Mouse (Mus musculus) liver, embryonic 11.5 days (tissue): ENCODE data around the gene Ank2. TPM values are rescaled to one million over a fixed set of nuclear protein-coding genes. Genes with fewer than 3 reads are reported as not detected.

Source experiments
- ATAC-seq: fragments of 200-750 bp; cut with Nextera tagmentation; replicated peaks from 2 replicates; pipeline ENCODE4 v1.8.0; 2017; ENCODE audit warnings: moderate number of reproducible peaks, mild to moderate bottlenecking, moderate TSS enrichment, moderate library complexity; ENCODE audit not compliant: low FRiP score
- DNase-seq: peaks from one replicate; pipeline ENCODE4 v3.0.0-alpha.2; 2017; ENCODE audit warnings: low spot score
- H3K27ac ChIP-seq: fragments of 300-500 bp; sonication (generic); 2 replicates; pipeline ENCODE4 v1.5.1; 2014; ENCODE audit warnings: mild to moderate bottlenecking, low read depth, low read length, control low read depth
- H3K27me3 ChIP-seq: fragments of 300-500 bp; sonication (generic); replicated peaks from 2 replicates; pipeline ENCODE4 v1.6.1; 2014; ENCODE audit warnings: low read length, mixed read lengths; ENCODE audit not compliant: control insufficient read depth, insufficient read depth
- H3K36me3 ChIP-seq: fragments of 300-500 bp; sonication (generic); 2 replicates; pipeline ENCODE4 v1.6.1; 2014; ENCODE audit warnings: mild to moderate bottlenecking, low read length, moderate library complexity, mixed read lengths; ENCODE audit not compliant: control insufficient read depth, insufficient read depth
- H3K4me1 ChIP-seq: fragments of 300-500 bp; sonication (generic); replicated peaks from 2 replicates; pipeline ENCODE4 v1.6.1; 2014; ENCODE audit warnings: low read length, mixed read lengths; ENCODE audit not compliant: control insufficient read depth, insufficient read depth
- H3K4me2 ChIP-seq: fragments of 300-500 bp; sonication (generic); 2 replicates; pipeline ENCODE4 v1.6.1; 2014; ENCODE audit warnings: mild to moderate bottlenecking, control low read depth, moderate library complexity
- H3K4me3 ChIP-seq: fragments of 300-500 bp; sonication (generic); 2 replicates; pipeline ENCODE4 v1.5.1; 2014; ENCODE audit warnings: low read depth, low read length, control low read depth
- H3K9ac ChIP-seq: fragments of 300-500 bp; sonication (generic); 2 replicates; pipeline ENCODE4 v1.6.1; 2014; ENCODE audit warnings: low read depth, low read length, control low read depth
- H3K9me3 ChIP-seq: fragments of 300-500 bp; sonication (generic); 2 replicates; pipeline ENCODE4 v1.6.1; 2016; ENCODE audit warnings: low read length, inconsistent platforms, mixed read lengths; ENCODE audit not compliant: control insufficient read depth
- WGBS: fragments of 180-500 bp; shearing (Covaris S2); extraction: QIAGEN DNeasy Blood & Tissue Kit; methylation state at CpG from one replicate; pipeline ENCODE4 v1.1.7; 2014; 5-methylcytosine and 5-hydroxymethylcytosine counted together
- polyA plus RNA-seq: library from polyadenylated mRNA; unstranded; fragments of >200 nt; fragmentation: Nextera tagmentation; extraction: Ambion mirVana; gene quantifications from 2 replicates; pipeline ENCODE4 v1.2.1, GENCODE M21; 2014

Gene Ank2
- polyA plus RNA-seq, 1 experiment from 2014 or later, result 17.3 TPM

DNA sequence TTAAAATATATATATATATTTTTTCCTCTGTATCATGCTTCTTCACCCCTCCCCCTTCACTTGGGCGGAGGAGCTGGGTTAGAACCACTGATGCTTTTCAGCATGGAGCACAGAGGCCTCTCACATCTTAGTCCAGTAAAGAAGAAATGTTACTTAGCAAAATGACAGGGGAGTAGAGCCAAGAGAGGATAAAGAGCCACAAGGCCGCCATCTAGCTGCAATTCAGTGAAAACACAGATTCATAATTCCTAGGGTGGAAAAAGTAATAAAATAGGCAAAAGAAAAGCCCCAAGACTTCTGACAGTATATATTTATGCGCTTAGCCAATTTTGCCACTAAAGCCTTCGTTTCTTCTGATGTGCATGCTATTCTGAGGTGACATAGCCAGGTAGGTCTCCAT lies 503.2 kb downstream of the Ank2 start:
- H3K36me3 ChIP-seq, result no peaks in the 10 kb centered on the region
- DNase-seq, result no peak
- ATAC-seq, result no peak
- no peaks in the 10 kb centered on the region for H3K4me1 ChIP-seq
- no peak overlapping the region for H3K9ac ChIP-seq
- WGBS, result 74% methylated on average over 4 of the region's 4 CpGs
- no peaks in the 10 kb centered on the region for H3K9me3 ChIP-seq
- H3K4me3 ChIP-seq, result no peak overlapping the region
- no peak overlapping the region for H3K27ac ChIP-seq
- H3K4me2 ChIP-seq, result no peak overlapping the region
- H3K27me3 ChIP-seq, result 0 out of 2 replicates have a peak, but pooled peaks cover 4% of the 10 kb centered on the region

DNA sequence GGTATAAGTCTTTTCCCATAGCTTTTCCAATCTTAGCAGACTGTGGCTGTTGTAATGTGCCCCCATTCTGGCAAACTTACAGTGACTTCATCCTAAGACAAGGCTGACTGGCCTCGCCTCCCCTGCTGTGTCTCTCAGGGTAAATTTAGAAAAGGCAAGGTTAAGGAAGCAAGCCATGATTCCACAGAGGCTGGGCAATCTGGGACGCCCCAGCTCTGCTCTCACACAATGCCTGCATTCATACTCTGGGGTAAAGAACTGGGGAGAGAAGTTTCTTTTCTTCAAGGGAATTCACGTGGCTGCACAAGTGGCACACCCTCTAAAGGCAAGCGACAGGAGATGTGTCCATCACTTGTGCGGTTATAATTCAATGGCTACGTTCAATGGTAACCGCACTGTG lies 505.0 kb downstream of the Ank2 start:
- WGBS, result 86% methylated on average over 7 of the region's 7 CpGs
- no peaks in the 10 kb centered on the region for H3K36me3 ChIP-seq
- no peak for ATAC-seq
- no peak for DNase-seq
- H3K4me3 ChIP-seq, result no peak overlapping the region
- H3K9ac ChIP-seq, result no peak overlapping the region
- no peaks in the 10 kb centered on the region for H3K4me1 ChIP-seq
- no peak overlapping the region for H3K4me2 ChIP-seq
- no peak overlapping the region for H3K27ac ChIP-seq
- H3K9me3 ChIP-seq, result no peaks in the 10 kb centered on the region
- 0 out of 2 replicates have a peak, but pooled peaks cover 4% of the 10 kb centered on the region for H3K27me3 ChIP-seq

DNA sequence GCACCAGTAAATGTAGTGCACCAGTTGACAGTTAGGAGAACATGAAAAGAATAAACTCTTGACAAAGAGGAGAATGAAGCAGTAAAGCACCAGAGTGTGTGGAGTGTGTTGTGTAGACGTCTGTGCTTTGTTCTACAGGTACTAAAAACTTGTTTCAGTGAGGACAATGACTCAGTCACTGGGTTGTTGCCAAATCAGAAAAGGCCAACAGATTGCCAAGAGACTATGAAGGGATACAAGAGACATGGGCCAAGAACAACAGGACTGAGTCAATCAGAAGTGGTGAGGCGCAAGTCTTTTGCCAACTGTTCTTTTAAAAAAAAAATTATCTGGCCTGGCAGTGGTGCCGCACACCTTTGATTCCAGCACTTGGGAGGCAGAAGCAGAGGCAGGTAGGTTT lies 509.2 kb downstream of the Ank2 start:
- H3K4me3 ChIP-seq, result no peak overlapping the region
- H3K36me3 ChIP-seq, result no peaks in the 10 kb centered on the region
- H3K9me3 ChIP-seq, result no peaks in the 10 kb centered on the region
- no peaks in the 10 kb centered on the region for H3K4me1 ChIP-seq
- no peak for DNase-seq
- H3K9ac ChIP-seq, result no peak overlapping the region
- no peak overlapping the region for H3K27ac ChIP-seq
- ATAC-seq, result no peak
- H3K27me3 ChIP-seq, result no peaks in the 10 kb centered on the region
- H3K4me2 ChIP-seq, result no peak overlapping the region
- 82% methylated on average over 3 of the region's 3 CpGs for whole genome bisulfite sequencing

DNA sequence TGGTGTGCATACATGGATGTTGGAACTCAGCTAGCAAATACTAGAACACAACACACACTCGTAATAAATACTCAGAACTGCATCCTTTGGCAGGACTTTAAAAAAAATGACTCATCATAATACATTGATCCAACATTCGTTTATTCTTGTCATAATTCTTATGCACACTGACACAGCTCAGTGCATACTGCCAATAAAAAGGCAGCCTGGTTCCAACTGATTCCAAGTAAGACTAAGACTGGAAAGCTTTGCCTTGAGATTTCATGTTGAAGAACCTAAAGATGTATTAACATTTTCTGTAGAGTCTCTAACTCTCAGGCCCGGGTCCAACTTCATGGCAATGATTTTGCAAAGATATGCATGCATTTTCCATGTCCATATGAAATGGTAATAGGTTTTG lies 512.5 kb downstream of the Ank2 start:
- Histone ChIP-seq H3K36me3 (no peaks in the 10 kb centered on the region), H3K9me3 (no peaks in the 10 kb centered on the region), H3K4me2 (no peak overlapping the region), H3K27me3 (no peaks in the 10 kb centered on the region), H3K4me3 (no peak overlapping the region), H3K9ac (no peak overlapping the region), H3K27ac (no peak overlapping the region), H3K4me1 (no peaks in the 10 kb centered on the region)
- DNase-seq (no peak), ATAC-seq (no peak)
- WGBS, result 70% methylated on average over 3 of the region's 3 CpGs

DNA sequence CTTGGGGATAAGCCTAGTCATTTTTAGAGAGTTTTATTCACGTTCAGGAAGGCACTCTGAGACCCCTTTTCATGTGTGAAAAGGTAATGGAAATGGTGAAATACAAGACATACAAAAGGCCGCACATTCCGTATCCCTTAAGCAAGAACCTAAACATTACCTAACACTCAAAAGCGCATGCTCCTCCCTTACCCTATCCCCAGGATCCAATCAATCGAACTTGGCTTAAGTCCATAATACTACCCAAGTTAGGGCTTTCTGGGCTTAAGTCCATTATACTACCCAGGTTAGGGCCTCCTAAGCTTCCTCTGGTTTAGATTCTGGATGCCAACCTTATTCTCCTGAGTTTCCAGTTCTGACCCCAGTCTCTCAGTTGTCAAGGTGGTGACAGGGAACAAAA lies 516.3 kb downstream of the Ank2 start:
- Histone ChIP-seq H3K27me3 (no peaks in the 10 kb centered on the region), H3K36me3 (no peaks in the 10 kb centered on the region), H3K4me1 (no peaks in the 10 kb centered on the region), H3K4me2 (no peak overlapping the region), H3K9me3 (no peaks in the 10 kb centered on the region), H3K4me3 (no peak overlapping the region), H3K27ac (no peak overlapping the region), H3K9ac (no peak overlapping the region)
- DNase-seq (no peak), ATAC-seq (no peak)
- WGBS, result 78% methylated on average over 5 of the region's 5 CpGs

DNA sequence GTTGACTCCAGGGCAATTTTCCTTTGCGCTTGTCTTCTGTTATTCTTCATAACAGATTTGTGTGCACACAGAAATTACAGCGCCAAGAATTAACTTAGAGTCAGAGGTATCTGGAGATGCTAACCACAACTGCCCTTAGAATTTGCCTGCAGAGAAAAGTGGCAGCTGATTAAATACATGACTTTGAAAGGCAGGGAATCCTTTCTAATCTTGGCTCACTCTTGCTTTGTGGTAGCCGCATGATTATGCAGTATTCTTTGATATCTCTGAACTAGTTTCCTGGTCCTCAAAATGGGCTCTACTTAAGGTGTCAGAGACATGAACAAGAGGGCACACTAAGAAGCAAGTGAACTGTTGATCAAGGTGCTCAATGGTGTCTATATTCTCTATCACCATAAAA lies 518.0 kb downstream of the Ank2 start:
- Histone ChIP-seq H3K9me3 (no peaks in the 10 kb centered on the region), H3K27ac (no peak overlapping the region), H3K4me2 (no peak overlapping the region), H3K4me3 (no peak overlapping the region), H3K36me3 (no peaks in the 10 kb centered on the region), H3K9ac (no peak overlapping the region), H3K4me1 (no peaks in the 10 kb centered on the region), H3K27me3 (no peaks in the 10 kb centered on the region)
- DNase-seq, result no peak
- WGBS, result 89% methylated on average over 3 of the region's 3 CpGs
- no peak for ATAC-seq

DNA sequence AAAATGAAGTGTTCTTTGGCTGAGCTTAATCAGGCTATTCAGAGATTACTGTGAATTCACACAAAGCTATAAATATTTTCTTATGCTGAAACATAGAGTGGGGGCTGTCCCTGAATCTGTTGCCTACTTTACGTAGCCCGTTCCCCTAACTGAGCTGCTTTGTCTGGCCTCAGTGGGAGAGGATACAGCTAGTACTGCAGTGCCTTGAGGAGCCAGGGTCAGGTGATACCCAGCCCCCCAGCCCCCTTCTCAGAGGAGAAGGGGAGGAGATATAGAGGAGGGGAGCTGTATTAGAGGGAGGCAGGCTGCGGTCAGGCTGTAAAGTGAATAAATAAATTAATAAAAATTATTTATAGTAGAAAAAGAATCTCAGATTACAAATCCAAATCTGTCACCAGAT lies 519.5 kb downstream of the Ank2 start:
- WGBS, result 85% methylated on average over 3 of the region's 3 CpGs
- H3K9ac ChIP-seq, result no peak overlapping the region
- H3K4me1 ChIP-seq, result no peaks in the 10 kb centered on the region
- no peaks in the 10 kb centered on the region for H3K36me3 ChIP-seq
- H3K9me3 ChIP-seq, result no peaks in the 10 kb centered on the region
- no peaks in the 10 kb centered on the region for H3K27me3 ChIP-seq
- no peak overlapping the region for H3K27ac ChIP-seq
- no peak overlapping the region for H3K4me3 ChIP-seq
- DNase-seq, result no peak
- no peak for ATAC-seq
- H3K4me2 ChIP-seq, result no peak overlapping the region

DNA sequence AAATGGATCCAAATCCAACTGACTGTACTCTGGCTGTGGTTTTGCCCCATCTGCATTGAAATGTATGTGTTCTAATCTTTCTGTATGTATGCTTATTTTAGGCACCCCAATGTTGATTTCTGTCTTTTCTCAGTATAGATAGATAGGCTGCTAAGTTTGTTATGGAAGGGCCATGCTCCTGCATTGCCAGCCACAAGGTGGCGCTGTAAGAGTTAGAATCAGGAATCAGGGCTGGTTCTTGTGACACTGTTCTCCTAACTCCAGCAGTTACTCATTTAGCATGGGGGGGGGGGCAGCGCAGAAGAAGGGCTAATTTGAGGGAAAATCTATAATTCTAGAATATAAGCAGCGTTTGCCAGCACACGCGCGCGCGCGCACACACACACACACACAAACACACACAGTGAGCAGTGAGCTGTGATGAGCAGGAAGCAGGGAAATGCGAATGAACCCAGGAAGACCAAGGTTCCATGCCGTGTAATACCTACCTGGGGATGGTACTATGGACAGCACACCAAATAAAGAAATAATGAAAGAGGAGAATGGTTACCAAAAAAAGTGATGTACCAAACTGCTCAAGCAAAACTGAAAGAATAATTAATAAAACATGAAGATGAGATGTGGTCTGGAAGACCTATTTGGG lies 520.3 kb downstream of the Ank2 start:
- H3K36me3 ChIP-seq, result no peaks in the 10 kb centered on the region
- ATAC-seq, result no peak; the same call in 1 of the 2 replicates
- no peak overlapping the region for H3K4me2 ChIP-seq
- no peaks in the 10 kb centered on the region for H3K27me3 ChIP-seq
- H3K9me3 ChIP-seq, result no peaks in the 10 kb centered on the region
- DNase-seq, result no peak
- no peak overlapping the region for H3K9ac ChIP-seq
- 64% methylated on average over 11 of the region's 11 CpGs for WGBS
- no peaks in the 10 kb centered on the region for H3K4me1 ChIP-seq
- H3K4me3 ChIP-seq, result no peak overlapping the region
- no peak overlapping the region for H3K27ac ChIP-seq

DNA sequence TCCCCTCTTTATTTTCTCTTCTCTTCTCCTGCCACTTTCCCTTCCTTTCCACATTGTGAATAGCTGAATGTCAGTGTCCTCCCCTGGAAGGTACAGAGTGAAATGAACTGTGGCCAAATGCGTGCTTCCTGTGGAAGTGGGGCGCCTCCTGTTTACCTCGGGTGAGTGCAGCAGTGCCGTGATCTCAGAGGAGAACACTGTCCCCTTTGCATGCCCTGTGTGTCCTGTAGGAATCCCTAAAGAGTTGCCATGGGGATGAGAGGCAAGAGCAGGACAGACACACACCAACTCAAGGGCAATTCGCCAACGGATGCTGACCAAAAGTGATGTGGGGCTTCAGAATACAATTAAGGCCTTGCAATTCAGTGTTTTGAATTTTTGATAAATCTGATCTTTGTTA lies 521.8 kb downstream of the Ank2 start:
- H3K27ac ChIP-seq, result no peak overlapping the region
- H3K9ac ChIP-seq, result no peak overlapping the region
- H3K36me3 ChIP-seq, result no peaks in the 10 kb centered on the region
- 79% methylated on average over 6 of the region's 6 CpGs for WGBS
- no peaks in the 10 kb centered on the region for H3K4me1 ChIP-seq
- H3K4me2 ChIP-seq, result no peak overlapping the region
- no peak for DNase-seq
- no peak for ATAC-seq
- no peaks in the 10 kb centered on the region for H3K27me3 ChIP-seq
- H3K4me3 ChIP-seq, result no peak overlapping the region
- H3K9me3 ChIP-seq, result no peaks in the 10 kb centered on the region
